Mouse (Mus musculus) C2C12 (cell line): ENCODE data around the gene Pde1c. TPM values are rescaled to one million over a fixed set of nuclear protein-coding genes. Genes with fewer than 3 reads are reported as not detected.

Experiments
- H3K27me3 ChIP-seq: one replicate; pipeline ENCODE4 v1.6.1; 2011; ENCODE audit not compliant: control insufficient read depth, insufficient read depth, insufficient read length
- H3K36me3 ChIP-seq: one replicate; pipeline ENCODE4 v1.6.1; 2011; ENCODE audit not compliant: control insufficient read depth, insufficient read depth
- H3K4me3 ChIP-seq: one replicate; pipeline ENCODE4 v1.5.1; 2011; ENCODE audit warnings: mild to moderate bottlenecking, control low read depth; ENCODE audit not compliant: poor library complexity, insufficient read depth, severe bottlenecking
- H3K79me2 ChIP-seq: one replicate; pipeline ENCODE4 v1.6.1; 2011; ENCODE audit not compliant: control insufficient read depth, insufficient read depth
- H3K79me3 ChIP-seq: one replicate; pipeline ENCODE4 v1.6.1; 2011; ENCODE audit warnings: low read depth, control low read depth
- H3ac ChIP-seq: one replicate; pipeline ENCODE3; 2011; ENCODE audit warnings: low read depth; ENCODE audit not compliant: control insufficient read depth, insufficient read length
- CEBPB ChIP-seq: IDR thresholded peaks from one replicate; pipeline ENCODE4 v1.6.1; 2011; ENCODE audit warnings: low read depth, mild to moderate bottlenecking, control low read depth, moderate library complexity
- CTCF ChIP-seq: IDR thresholded peaks from one replicate; pipeline ENCODE4 v1.5.1; 2011; ENCODE audit not compliant: control insufficient read depth, insufficient read depth, insufficient read length
- FOSL1 ChIP-seq: IDR thresholded peaks from one replicate; pipeline ENCODE4 v1.8.0; 2011; ENCODE audit warnings: mild to moderate bottlenecking, low read length; ENCODE audit not compliant: poor library complexity, insufficient read depth, severe bottlenecking
- MAX ChIP-seq: IDR thresholded peaks from one replicate; pipeline ENCODE4 v1.6.1; 2011; ENCODE audit warnings: mild to moderate bottlenecking, control low read depth
- MYOD1 ChIP-seq: IDR thresholded peaks from one replicate; pipeline ENCODE4 v1.6.1; 2011; ENCODE audit warnings: low read depth; ENCODE audit not compliant: control insufficient read depth, insufficient read length
- MYOG ChIP-seq: IDR thresholded peaks from one replicate; pipeline ENCODE4 v1.6.1; 2011; ENCODE audit not compliant: control insufficient read depth, insufficient read length; ENCODE audit errors: extremely low read depth
- USF1 ChIP-seq: IDR thresholded peaks from one replicate; pipeline ENCODE4 v1.6.1; 2011; ENCODE audit warnings: low read depth, mild to moderate bottlenecking, control low read depth, moderate library complexity
- polyA plus RNA-seq: library from polyadenylated mRNA; unstranded; fragments of >200 nt; fragmentation: generic; extraction: Trizol; gene quantifications from one replicate; pipeline ENCODE4 v1.2.1, GENCODE M21; 2012; ENCODE audit warnings: missing spikeins

Gene Pde1c
- polyA plus RNA-seq, 1 experiment: 0.05 TPM

DNA sequence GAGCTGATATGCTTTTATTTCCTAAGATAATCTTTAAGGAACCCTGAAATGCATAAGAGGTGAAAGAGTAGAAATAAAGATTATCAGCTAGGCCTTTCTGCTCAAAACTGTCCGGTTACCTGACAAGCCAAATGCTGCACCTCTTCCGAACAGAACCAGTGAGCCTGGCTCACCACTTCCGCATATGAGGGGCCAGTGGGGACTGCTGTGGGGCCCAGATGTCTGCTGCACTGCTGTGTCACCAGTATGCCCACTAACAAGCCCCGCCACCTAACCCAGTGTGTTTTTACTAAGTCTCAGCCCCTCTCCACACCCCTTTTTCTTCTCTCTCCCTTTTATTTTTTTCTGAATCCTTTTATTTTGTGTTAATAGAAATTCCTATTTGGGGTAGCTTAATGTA is 17.9 kb downstream of the Pde1c start:
- Histone ChIP-seq H3K27me3 (no peaks in the 10 kb centered on the region), H3K36me3 (no peaks in the 10 kb centered on the region), H3K79me3 (no peaks in the 10 kb centered on the region), H3K79me2 (no peaks in the 10 kb centered on the region), H3K4me3 (no peak overlapping the region), H3ac (no peak overlapping the region)
- TF ChIP-seq CTCF (no peak), MYOG (no peak), MYOD1 (no peak), CEBPB (no peak), USF1 (no peak)

DNA sequence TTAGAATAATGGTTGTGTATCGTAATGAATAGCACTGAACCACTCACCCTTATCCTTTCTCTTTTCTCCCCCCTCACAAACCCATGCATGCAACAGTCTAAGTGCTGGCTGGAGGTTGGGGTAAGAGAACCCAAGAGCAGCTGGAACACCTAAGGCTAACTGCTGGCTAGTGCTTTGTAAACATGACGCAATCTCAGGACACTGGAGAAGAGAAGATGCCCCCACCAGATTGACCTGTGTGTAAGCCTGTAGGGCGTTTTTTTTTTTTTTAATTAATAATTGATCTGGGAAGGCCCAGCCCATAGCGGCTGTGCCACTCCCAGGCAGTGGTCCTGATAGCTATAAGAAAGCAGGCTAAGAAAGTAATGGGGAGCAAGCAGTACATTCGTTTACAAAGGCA is 28.7 kb downstream of the Pde1c start:
- TF ChIP-seq USF1 (no peak), MYOD1 (no peak), MAX (no peak)
- Histone ChIP-seq H3K27me3 (no peaks in the 10 kb centered on the region), H3K36me3 (no peaks in the 10 kb centered on the region), H3K79me3 (no peaks in the 10 kb centered on the region), H3ac (no peak overlapping the region), H3K4me3 (no peak overlapping the region), H3K79me2 (no peaks in the 10 kb centered on the region)

DNA sequence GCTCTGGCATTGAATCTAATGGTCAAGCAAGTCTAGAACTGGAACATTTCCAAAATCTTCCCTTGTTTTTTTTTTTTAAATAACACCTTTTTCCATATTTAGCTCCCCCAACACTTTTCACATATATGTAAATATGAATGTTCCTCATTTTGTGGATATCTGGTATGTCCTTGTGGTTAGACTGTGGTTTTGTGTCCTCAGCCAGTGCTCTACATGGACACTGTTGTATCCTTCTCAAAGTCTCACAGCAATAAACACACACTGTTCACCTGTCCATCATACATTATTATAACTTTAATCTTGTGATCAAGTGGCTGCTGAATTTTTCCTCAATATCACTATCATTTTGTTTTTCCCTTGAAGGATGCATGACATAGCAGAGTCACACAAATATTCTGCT is 34.2 kb downstream of the Pde1c start:
- Histone ChIP-seq H3K79me3 (no peaks in the 10 kb centered on the region), H3ac (no peak overlapping the region), H3K79me2 (no peaks in the 10 kb centered on the region), H3K27me3 (no peaks in the 10 kb centered on the region), H3K4me3 (no peak overlapping the region), H3K36me3 (no peaks in the 10 kb centered on the region)
- TF ChIP-seq MYOD1 (no peak), USF1 (no peak), MYOG (no peak), MAX (no peak), FOSL1 (no peak), CTCF (no peak), CEBPB (no peak)

DNA sequence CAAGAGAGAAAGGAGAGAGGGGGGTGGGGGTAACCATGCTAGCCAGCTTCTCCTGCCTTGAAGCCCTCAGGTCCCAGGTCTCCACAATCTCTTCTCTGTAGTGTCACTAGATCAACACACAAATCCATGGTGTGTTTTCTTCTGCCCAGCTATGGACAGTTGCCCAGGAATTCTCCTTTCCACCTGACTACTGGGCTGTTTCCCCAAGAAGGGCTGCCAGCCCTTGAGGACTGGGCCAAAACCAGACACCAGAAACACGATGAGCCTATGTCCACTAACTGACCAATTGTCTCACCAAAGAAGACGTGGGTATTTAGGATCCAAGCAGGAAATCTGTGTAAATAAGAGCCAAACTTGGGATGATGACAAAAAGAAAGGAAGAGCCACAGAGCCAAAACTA is 36.6 kb downstream of the Pde1c start:
- Histone ChIP-seq H3K79me3 (no peaks in the 10 kb centered on the region), H3ac (no peak overlapping the region), H3K36me3 (no peaks in the 10 kb centered on the region), H3K27me3 (no peaks in the 10 kb centered on the region), H3K79me2 (no peaks in the 10 kb centered on the region), H3K4me3 (no peak overlapping the region)
- TF ChIP-seq CEBPB: no peak
- no peak for TF ChIP-seq MYOD1

- H3K79me2 ChIP-seq: no peaks in the 10 kb centered on the region
- no peaks in the 10 kb centered on the region for H3K27me3 ChIP-seq
- TF ChIP-seq USF1 (no peak), MYOD1 (no peak), MYOG (no peak), CTCF (no peak), MAX (no peak)
- no peaks in the 10 kb centered on the region for H3K79me3 ChIP-seq
- H3ac ChIP-seq: no peak overlapping the region
- H3K36me3 ChIP-seq: no peaks in the 10 kb centered on the region
- H3K4me3 ChIP-seq: no peak overlapping the region
These were observed 44.7 kb downstream of the Pde1c start for GRCm38 (mm10) chr6:56523938-56524866.

GRCm38 (mm10) chr6:56489161-56489560 is 79.7 kb downstream of the Pde1c start:
- H3K36me3 ChIP-seq: no peaks in the 10 kb centered on the region
- no peaks in the 10 kb centered on the region for H3K27me3 ChIP-seq
- H3K79me2 ChIP-seq: no peaks in the 10 kb centered on the region
- H3K79me3 ChIP-seq: no peaks in the 10 kb centered on the region
- H3K4me3 ChIP-seq: no peak overlapping the region
- H3ac ChIP-seq: no peak overlapping the region
- TF ChIP-seq MYOG (no peak), MAX (no peak), MYOD1 (no peak), CTCF (no peak), FOSL1 (no peak), USF1 (no peak), CEBPB (no peak)
